Comparison of ENCODE assay signal across 17 mouse cellular contexts in genomic region chr13:5315011-5315410, GRCm38 (mm10).
DNase-seq lines count a peak whose midpoint lies in the region; ATAC-seq and TF ChIP-seq lines count a peak whose summit lies in the region.
"Had no signal": no experiment of that assay in that cellular context is flagged by ENCODE, and none has a peak within 500 bp of the region (broad histone marks: within the 10 kb centered on the region; RNA-seq: fewer than 3 reads in every experiment).

No protein-coding gene starts in this region.

- H3K9me3 ChIP-seq in heart, embryonic 12.5 days (replicated peaks) = no peaks in the 10 kb centered on the region
- H3K9me3 ChIP-seq: heart, embryonic 13.5 days; hindbrain, embryonic 13.5 days; liver, embryonic 12.5 days; midbrain, embryonic 12.5 days; neural tube, embryonic 15.5 days had no signal

- H3K4me3 ChIP-seq in heart, adult 2 months = no peak overlapping the region
- no peak overlapping the region for H3K4me3 ChIP-seq in heart, embryonic 12.5 days
- H3K4me3 ChIP-seq: heart, embryonic 13.5 days; hindbrain, embryonic 13.5 days; liver, embryonic 12.5 days; midbrain, embryonic 12.5 days; neural tube, embryonic 15.5 days had no signal

- 43% methylated on average over 1 of the region's 1 CpGs for WGBS in heart, adult 2 months
- 54% methylated on average over 1 of the region's 1 CpGs for WGBS in heart, embryonic 12.5 days

- no peak overlapping the region for H3K4me2 ChIP-seq in heart, embryonic 12.5 days
- H3K4me2 ChIP-seq: heart, embryonic 13.5 days; hindbrain, embryonic 13.5 days; liver, embryonic 12.5 days; midbrain, embryonic 12.5 days; neural tube, embryonic 15.5 days had no signal

- 0 out of 2 replicates have a peak, but pooled peaks have one; percentile 31 for TF ChIP-seq EP300 in heart, adult 2 months (IDR thresholded peaks at IDR 0.05; ENCODE audit: insufficient read depth, low read depth, low read length)

- H3K27ac ChIP-seq in heart, adult 2 months = peak overlapping the region; percentile 64
- H3K27ac ChIP-seq in heart, embryonic 12.5 days (ENCODE audit: poor library complexity, severe bottlenecking) = no peak overlapping the region
- H3K27ac ChIP-seq: heart, embryonic 13.5 days; hindbrain, embryonic 13.5 days; liver, embryonic 12.5 days; macrophage; midbrain, embryonic 12.5 days; neural tube, embryonic 15.5 days had no signal

- peak in 1 of 2 experiments; percentile 15 for DNase-seq in heart, adult 2 months
- DNase-seq in lung, postnatal 36 days = peak; percentile 13
- no peak for DNase-seq in lung, postnatal 14 days
- peak; percentile 7 to 9 for DNase-seq in heart, postnatal 14 days
- no peak for DNase-seq in left cerebral cortex, postnatal 25 days (ENCODE audit: low spot score in 2 of 2)
- DNase-seq in spleen, adult 12 weeks (ENCODE audit: low spot score) = no peak
- DNase-seq: cerebellum, postnatal 25 days; left cerebral cortex, postnatal 4 days; thymus, postnatal 14 days had no signal

- H3K79me2 ChIP-seq in heart, adult 2 months (replicated peaks; ENCODE audit: control insufficient read depth, insufficient read depth, low read length) = no peaks in the 10 kb centered on the region

- peaks cover 2% of the 10 kb centered on the region; the same call in 1 of the 2 replicates for H3K36me3 ChIP-seq in heart, adult 2 months (ENCODE audit: control insufficient read depth, insufficient read depth, low read length)
- no peaks in the 10 kb centered on the region for H3K36me3 ChIP-seq in heart, embryonic 12.5 days
- H3K36me3 ChIP-seq: heart, embryonic 13.5 days; hindbrain, embryonic 13.5 days; liver, embryonic 12.5 days; midbrain, embryonic 12.5 days; neural tube, embryonic 15.5 days had no signal

- no peak overlapping the region for H3K9ac ChIP-seq in heart, adult 2 months (ENCODE audit: low read depth, low read length)
- no peak overlapping the region for H3K9ac ChIP-seq in heart, embryonic 12.5 days
- H3K9ac ChIP-seq: heart, embryonic 13.5 days; hindbrain, embryonic 13.5 days; liver, embryonic 12.5 days; midbrain, embryonic 12.5 days; neural tube, embryonic 15.5 days had no signal

- TF ChIP-seq CTCF in heart, adult 2 months (IDR thresholded peaks at IDR 0.05) = no peak

- TF ChIP-seq POLR2A in heart, adult 2 months (IDR thresholded peaks at IDR 0.05; ENCODE audit: insufficient read depth, low read depth, low read length) = peak; percentile 37; the same call in 1 of the 2 replicates

- intact Hi-C loops in heart, adult 2 months (cut with DNase I) = loop anchor here (2.0 to 5.0 kb wide), 2 partner anchors 32 to 277 kb away; no protein-coding TSS in a partner anchor
- intact Hi-C loops in heart, postnatal 14 days (cut with DNase I) = loop anchor here (10.0 kb wide), 3 partner anchors 300 to 650 kb away; no protein-coding TSS in a partner anchor
- intact Hi-C loops in left cerebral cortex, postnatal 25 days (cut with DNase I) = no loop called here

- H3K4me1 ChIP-seq in heart, adult 2 months (ENCODE audit: control insufficient read depth, insufficient read depth, low read length) = peaks cover 2% of the 10 kb centered on the region
- H3K4me1 ChIP-seq in heart, embryonic 12.5 days (replicated peaks) = no peaks in the 10 kb centered on the region
- H3K4me1 ChIP-seq: heart, embryonic 13.5 days; liver, embryonic 12.5 days; midbrain, embryonic 12.5 days; neural tube, embryonic 15.5 days had no signal

- no peak for ATAC-seq in heart, embryonic 12.5 days (ENCODE audit: insufficient number of reproducible peaks, low FRiP score)
- ATAC-seq: intestine, embryonic 16.5 days; liver, embryonic 12.5 days had no signal

- H3K27me3 ChIP-seq in heart, adult 2 months (ENCODE audit: control insufficient read depth, insufficient read depth, low read length) = no peaks in the 10 kb centered on the region
- no peaks in the 10 kb centered on the region for H3K27me3 ChIP-seq in heart, embryonic 12.5 days (replicated peaks)
- H3K27me3 ChIP-seq: heart, embryonic 13.5 days; hindbrain, embryonic 13.5 days; liver, embryonic 12.5 days; midbrain, embryonic 12.5 days; neural tube, embryonic 15.5 days had no signal

Comparison
In these comparisons a context has a peak if more than half of its experiments do, and no peak if none do; other contexts are left out.
1. DNase-seq: peak in lung, postnatal 36 days (single experiment) and heart, postnatal 14 days (2 of 2); none in lung, postnatal 14 days (single experiment), left cerebral cortex, postnatal 25 days (0 of 2) and spleen, adult 12 weeks (single experiment).